Mouse (Mus musculus): ENCODE data around the gene Man2a1.

GRCm38 (mm10) chr17:64772611-64773010 is 172.1 kb downstream of the Man2a1 start:
- TF ChIP-seq CTCF (IDR thresholded peaks at IDR 0.05; ENCODE audit: low read depth) (no peak), EP300 (IDR thresholded peaks at IDR 0.05; ENCODE audit: low read depth) (no peak)

All from liver, postnatal 0 days (tissue).